Mouse (Mus musculus) myocyte (in vitro differentiated cells): ENCODE data around the gene Med24. TPM values are rescaled to one million over a fixed set of nuclear protein-coding genes. Genes with fewer than 3 reads are reported as not detected.

Experiments
- H3K27me3 ChIP-seq: one replicate; pipeline ENCODE4 v1.6.1; 2011; ENCODE audit not compliant: control insufficient read depth, insufficient read depth, insufficient read length
- H3K36me3 ChIP-seq: one replicate; pipeline ENCODE4 v1.6.1; 2011; ENCODE audit not compliant: control insufficient read depth, insufficient read depth
- H3K4me2 ChIP-seq: one replicate; pipeline ENCODE4 v1.6.1; 2011; ENCODE audit warnings: low read depth, control low read depth
- H3K4me3 ChIP-seq: one replicate; pipeline ENCODE4 v1.5.1; 2011; ENCODE audit warnings: mild to moderate bottlenecking, control low read depth, moderate library complexity
- H3K79me2 ChIP-seq: one replicate; pipeline ENCODE4 v1.6.1; 2011; ENCODE audit not compliant: control insufficient read depth, insufficient read depth
- H3ac ChIP-seq: one replicate; pipeline ENCODE4 v1.6.1; 2011; ENCODE audit not compliant: control insufficient read depth, insufficient read length
- CEBPB ChIP-seq: IDR thresholded peaks from 2 replicates; pipeline ENCODE4 v1.6.1; 2011; ENCODE audit warnings: mild to moderate bottlenecking, moderate library complexity; ENCODE audit not compliant: poor library complexity, insufficient read depth, severe bottlenecking
- E2F4 ChIP-seq: IDR thresholded peaks from one replicate; pipeline ENCODE4 v1.6.1; 2011; ENCODE audit warnings: mild to moderate bottlenecking, control low read depth, moderate library complexity; ENCODE audit not compliant: insufficient read depth
- MAX ChIP-seq: IDR thresholded peaks from one replicate; pipeline ENCODE4 v1.6.1; 2011; ENCODE audit warnings: low read depth, mild to moderate bottlenecking, control low read depth
- MYOD1 ChIP-seq, 3 experiments: IDR thresholded peaks; one replicate each; pipeline ENCODE4 v1.6.1; 2011; ENCODE audit warnings: control low read depth in 2 of 3, low read depth in 2 of 3, mild to moderate bottlenecking in 2 of 3, moderate library complexity in 1 of 3; ENCODE audit not compliant: insufficient read length in 2 of 3, control insufficient read depth in 1 of 3
- MYOG ChIP-seq, 3 experiments: IDR thresholded peaks; one replicate each; pipeline ENCODE4 v1.6.1; 2011; ENCODE audit warnings: control low read depth in 2 of 3, low read depth in 2 of 3, mild to moderate bottlenecking in 2 of 3; ENCODE audit not compliant: insufficient read length in 2 of 3, control insufficient read depth in 1 of 3, insufficient read depth in 1 of 3
- POLR2A ChIP-seq: IDR thresholded peaks from one replicate; pipeline ENCODE4 v1.6.1; 2011; ENCODE audit warnings: low read depth, mild to moderate bottlenecking, control low read depth, moderate library complexity; ENCODE audit not compliant: insufficient read length
- POLR2AphosphoS2 ChIP-seq: IDR thresholded peaks from one replicate; pipeline ENCODE4 v1.6.1; 2011; ENCODE audit warnings: low read depth, control low read depth; ENCODE audit not compliant: insufficient read length
- REST ChIP-seq: IDR thresholded peaks from one replicate; pipeline ENCODE4 v1.6.1; 2011; ENCODE audit warnings: mild to moderate bottlenecking, control low read depth, moderate library complexity; ENCODE audit not compliant: insufficient read depth, insufficient read length
- SRF ChIP-seq: IDR thresholded peaks from one replicate; pipeline ENCODE4 v1.6.1; 2011; ENCODE audit warnings: low read depth; ENCODE audit not compliant: control insufficient read depth, insufficient read length
- TCF12 ChIP-seq: IDR thresholded peaks from one replicate; pipeline ENCODE4 v1.6.1; 2011; ENCODE audit warnings: mild to moderate bottlenecking, control low read depth; ENCODE audit not compliant: poor library complexity, insufficient read depth, severe bottlenecking
- TCF3 ChIP-seq: IDR thresholded peaks from one replicate; pipeline ENCODE4 v1.6.1; 2011; ENCODE audit warnings: low read depth, control low read depth; ENCODE audit not compliant: insufficient read length
- USF1 ChIP-seq: IDR thresholded peaks from one replicate; pipeline ENCODE4 v1.6.1; 2011; ENCODE audit warnings: low read depth, mild to moderate bottlenecking, control low read depth, moderate library complexity
- polyA plus RNA-seq: library from polyadenylated mRNA; unstranded; fragments of >200 nt; fragmentation: generic; extraction: Trizol; gene quantifications from one replicate; pipeline ENCODE4 v1.2.1, GENCODE M21; 2012; ENCODE audit warnings: missing spikeins

The Med24 gene
- polyA plus RNA-seq, 1 experiment, result 32.5 TPM

DNA sequence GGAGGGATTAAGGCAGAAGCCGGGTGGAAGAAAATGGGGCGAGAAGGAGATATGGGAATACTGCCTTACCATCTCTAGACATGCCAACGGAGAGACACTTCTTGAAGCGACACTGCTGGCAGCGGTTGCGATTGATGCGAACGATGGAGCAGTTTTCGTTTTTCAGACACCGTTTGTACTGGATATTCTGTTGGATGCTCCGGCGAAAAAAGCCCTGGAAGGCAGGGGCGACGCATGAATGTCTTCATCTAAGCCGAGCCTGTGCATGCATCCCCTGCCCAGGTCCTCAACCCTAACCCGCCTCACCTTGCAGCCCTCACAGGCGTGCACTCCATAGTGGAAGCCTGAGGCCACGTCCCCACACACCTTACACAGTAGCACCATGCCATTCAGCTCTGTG, 41.9 kb upstream of the Med24 start:
- TF ChIP-seq POLR2AphosphoS2, result peak; percentile 75
- TF ChIP-seq CEBPB, result no peak
- peak; percentile 32 for TF ChIP-seq POLR2A
- no peak for TF ChIP-seq TCF12
- TF ChIP-seq MYOD1 (IDR thresholded peaks at IDR 0.05; ENCODE audit: control insufficient read depth in 1 of 3, insufficient read length in 2 of 3, low read depth in 2 of 3), result no peak
- TF ChIP-seq REST, result no peak
- TF ChIP-seq E2F4, result no peak
- no peak for TF ChIP-seq MYOG (IDR thresholded peaks at IDR 0.05; ENCODE audit: control insufficient read depth in 1 of 3, insufficient read depth in 1 of 3, insufficient read length in 2 of 3, low read depth in 2 of 3)
- TF ChIP-seq USF1, result no peak
- no peak for TF ChIP-seq MAX
- TF ChIP-seq SRF, result no peak
- TF ChIP-seq TCF3, result no peak
- Histone ChIP-seq H3K36me3 (peaks cover 30% of the 10 kb centered on the region), H3K79me2 (peaks cover 18% of the 10 kb centered on the region), H3K4me2 (no peak overlapping the region), H3K4me3 (no peak overlapping the region), H3K27me3 (no peaks in the 10 kb centered on the region), H3ac (no peak overlapping the region)

DNA sequence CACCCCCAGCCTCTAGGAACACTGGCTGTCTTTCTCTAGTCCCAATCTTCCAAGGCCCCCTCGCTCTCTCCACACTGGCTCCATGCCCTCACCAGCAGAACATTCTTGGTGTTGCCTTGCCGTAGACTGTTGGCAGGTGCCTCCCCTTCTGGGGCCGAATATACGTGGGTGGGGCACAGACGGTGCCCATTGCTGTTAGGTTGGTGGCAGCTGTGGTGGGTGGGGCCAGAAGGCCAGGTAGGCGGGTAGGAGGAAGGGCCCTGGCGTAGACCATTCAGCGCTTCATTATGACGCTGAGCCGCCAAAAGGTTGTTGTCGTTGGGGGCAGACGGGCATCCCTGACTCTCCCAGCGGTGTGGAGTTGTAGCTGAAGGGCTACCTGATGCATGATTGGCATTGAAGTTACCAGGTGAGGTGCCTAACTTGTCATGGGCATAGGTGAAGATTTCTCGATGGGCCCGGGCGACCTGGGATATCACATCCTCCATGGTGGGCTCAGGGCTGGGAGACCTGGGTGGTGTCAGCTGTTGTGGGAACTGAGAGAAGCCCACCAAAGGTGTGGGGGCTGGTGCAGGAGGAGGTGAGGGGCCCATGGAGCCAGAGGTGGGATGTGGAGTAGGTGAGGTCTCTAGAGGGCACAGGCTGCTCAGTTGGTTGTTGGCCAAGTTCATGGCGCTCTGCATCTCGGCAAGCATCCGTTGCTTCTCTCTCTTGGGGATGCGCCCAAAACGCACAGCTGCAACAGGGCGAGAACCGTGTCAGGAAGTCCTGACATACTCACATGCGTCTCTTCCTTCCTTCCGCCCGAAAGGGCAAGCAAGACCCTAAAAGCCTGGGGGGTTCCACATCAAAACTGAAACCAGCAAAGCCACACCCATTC, 41.1 kb upstream of the Med24 start:
- Histone ChIP-seq H3K4me3 (no peak overlapping the region), H3K36me3 (peaks cover 30% of the 10 kb centered on the region), H3K79me2 (peaks cover 18% of the 10 kb centered on the region), H3K27me3 (no peaks in the 10 kb centered on the region), H3K4me2 (no peak overlapping the region), H3ac (no peak overlapping the region)
- TF ChIP-seq MYOD1 (IDR thresholded peaks at IDR 0.05; ENCODE audit: control insufficient read depth in 1 of 3, insufficient read length in 2 of 3, low read depth in 2 of 3) (peak in 1 of 3 experiments; percentile 45), MAX (no peak), REST (no peak)

DNA sequence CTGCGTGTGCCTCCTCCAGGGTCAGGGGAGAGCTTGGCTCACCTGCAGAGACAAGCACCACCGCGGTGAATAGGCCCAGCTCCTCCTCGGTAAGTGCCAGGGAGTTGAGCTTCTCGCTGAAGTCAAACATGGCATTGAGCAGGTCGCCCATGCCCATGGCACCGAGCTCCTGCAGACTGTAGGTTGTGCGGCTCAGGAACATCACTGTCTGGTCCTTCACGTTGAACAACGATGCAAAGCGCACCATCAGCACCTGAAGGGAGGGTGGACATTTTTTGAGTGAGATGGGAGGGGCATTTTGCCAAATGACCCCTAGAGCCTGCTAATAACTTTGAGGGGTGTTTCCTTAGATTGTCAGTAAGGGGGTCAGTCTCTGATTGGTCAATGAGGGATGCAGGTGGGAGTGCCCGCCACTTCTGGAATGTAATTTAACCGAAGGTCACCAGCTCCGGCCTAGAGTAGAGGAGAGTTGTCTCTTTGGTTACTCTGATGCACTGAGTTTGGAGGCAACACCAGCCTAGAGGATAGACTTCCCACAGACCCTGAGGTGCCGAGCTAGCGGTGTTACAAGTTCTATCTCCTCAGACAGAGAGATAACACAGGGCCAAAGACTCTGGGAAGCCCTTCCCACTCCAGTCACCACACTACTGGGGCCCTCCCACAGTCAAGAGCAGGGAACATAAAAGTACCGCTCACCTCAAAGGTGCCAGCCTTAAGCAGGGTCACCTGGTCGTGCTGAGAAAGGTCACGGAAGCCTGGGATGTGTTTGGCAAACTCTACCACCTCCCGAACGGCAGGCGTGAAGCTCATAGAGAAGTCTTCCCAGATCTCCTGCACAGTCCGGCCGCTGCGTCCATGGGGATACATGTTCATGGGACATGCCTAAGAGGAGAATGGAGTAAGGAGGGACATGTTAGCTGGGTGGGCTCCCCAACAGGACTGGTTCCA, 40.0 kb upstream of the Med24 start:
- no peak overlapping the region for H3K4me3 ChIP-seq
- H3K4me2 ChIP-seq, result no peak overlapping the region
- no peak for TF ChIP-seq MAX
- TF ChIP-seq MYOD1 (IDR thresholded peaks at IDR 0.05; ENCODE audit: control insufficient read depth in 1 of 3, insufficient read length in 2 of 3, low read depth in 2 of 3), result no peak
- no peak for TF ChIP-seq USF1
- no peak for TF ChIP-seq TCF3
- TF ChIP-seq MYOG (IDR thresholded peaks at IDR 0.05; ENCODE audit: control insufficient read depth in 1 of 3, insufficient read depth in 1 of 3, insufficient read length in 2 of 3, low read depth in 2 of 3), result no peak
- no peak for TF ChIP-seq SRF
- TF ChIP-seq E2F4, result no peak
- peak; percentile 41 for TF ChIP-seq POLR2A
- no peak for TF ChIP-seq TCF12
- TF ChIP-seq REST, result no peak
- TF ChIP-seq POLR2AphosphoS2, result peak; percentile 78
- no peak for TF ChIP-seq CEBPB

DNA sequence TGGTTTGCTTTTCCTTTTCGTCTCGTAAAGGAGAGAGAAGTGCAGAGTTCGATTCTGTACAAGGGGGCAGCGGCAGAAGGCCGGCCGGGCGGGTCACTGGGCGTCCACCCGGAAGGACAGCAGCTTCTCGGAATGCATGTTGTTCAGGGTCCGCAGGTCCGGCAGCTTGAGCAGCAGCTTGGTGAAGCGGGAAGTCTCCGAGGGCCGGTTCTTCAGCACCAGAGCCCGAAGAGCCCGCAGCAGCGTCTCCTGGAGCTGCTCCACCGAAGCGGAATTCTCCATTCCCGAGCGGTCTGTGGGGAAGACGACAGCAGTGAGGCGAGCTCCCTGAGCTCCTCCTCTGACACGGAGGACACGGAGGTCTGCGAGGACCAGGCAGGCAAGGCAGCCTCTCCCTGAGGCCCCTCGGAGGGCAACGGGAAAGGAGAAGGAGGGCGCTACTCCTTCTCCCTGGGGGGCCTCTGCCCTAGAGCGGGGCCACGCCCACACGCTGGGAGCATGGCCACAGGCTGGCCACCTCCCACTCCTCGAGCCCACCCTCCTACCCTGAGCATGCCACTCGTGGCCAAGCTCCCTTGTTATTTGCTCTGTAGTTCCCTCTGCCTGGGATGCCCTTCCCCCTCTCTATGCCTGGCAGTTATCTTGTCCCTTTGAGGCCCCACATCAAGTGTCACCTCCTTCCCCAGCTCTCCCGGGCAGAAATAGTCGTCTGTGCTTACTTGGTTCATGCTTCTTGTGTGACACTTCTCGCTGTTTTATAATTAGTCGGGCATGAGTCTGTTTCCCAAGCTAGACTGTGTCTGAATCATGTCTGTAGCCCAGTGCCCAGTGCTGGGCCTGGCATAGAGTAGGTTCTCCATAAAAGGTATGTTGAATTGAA, 39.1 kb upstream of the Med24 start:
- Histone ChIP-seq H3K36me3 (peaks cover 30% of the 10 kb centered on the region), H3K4me2 (no peak overlapping the region), H3K27me3 (no peaks in the 10 kb centered on the region), H3K79me2 (peaks cover 10% of the 10 kb centered on the region), H3K4me3 (no peak overlapping the region), H3ac (no peak overlapping the region)
- TF ChIP-seq POLR2AphosphoS2 (peak; percentile 89), POLR2A (peak; percentile 49), CEBPB (no peak), SRF (no peak), MYOG (IDR thresholded peaks at IDR 0.05; ENCODE audit: control insufficient read depth in 1 of 3, insufficient read depth in 1 of 3, insufficient read length in 2 of 3, low read depth in 2 of 3) (no peak)

More for the DNA sequence above, 40.0 kb upstream of the Med24 start:
- Histone ChIP-seq H3K27me3 (no peaks in the 10 kb centered on the region), H3K36me3 (peaks cover 30% of the 10 kb centered on the region), H3K79me2 (peaks cover 12% of the 10 kb centered on the region), H3ac (no peak overlapping the region)
